Mouse (Mus musculus): ENCODE results near the gene Zfp146.
"Not testable (repeated sequence)": the region's sequence is repeated elsewhere in the genome, so short reads cannot be mapped to it uniquely, and the experiment has no call there.

The Zfp146 gene

DNA sequence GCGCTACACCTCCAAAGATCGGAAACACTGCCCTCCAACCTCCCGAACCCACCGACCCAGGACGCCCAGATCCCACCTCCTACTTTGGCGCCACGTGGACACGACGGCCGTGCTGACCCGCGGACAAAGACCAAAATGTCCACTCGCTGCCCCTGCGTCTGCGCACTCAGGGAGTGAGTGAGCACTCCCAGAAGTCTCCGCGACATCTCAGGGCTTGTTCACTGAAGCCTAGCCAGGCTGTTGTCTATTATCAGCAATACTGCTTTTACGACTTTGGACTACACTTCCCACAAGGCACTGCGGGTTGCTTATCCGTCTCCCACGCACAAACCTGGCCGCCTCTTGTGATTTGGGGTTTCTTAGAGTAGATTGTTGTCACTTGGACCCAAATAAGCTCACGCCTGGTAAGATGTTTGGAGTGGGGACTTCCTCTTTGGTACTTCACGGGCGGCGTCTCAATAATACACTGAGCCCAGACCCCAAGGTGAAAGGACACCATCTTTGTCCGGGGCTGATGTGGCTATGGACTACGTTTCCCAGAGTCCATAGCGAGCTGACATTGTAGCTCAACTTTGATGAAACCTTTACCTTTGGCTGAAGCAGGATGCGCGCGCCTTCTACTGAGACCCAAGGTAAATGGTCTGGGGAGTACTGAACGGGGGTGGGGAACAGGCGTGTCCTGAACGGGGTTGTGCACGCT is at the start of gene Zfp146:
TSS of gene Zfp146 (minus strand) at position 168 of the 700 bp plus-strand sequence.
- DNase-seq: peak; percentile 93 to 96

- DNase-seq: no peak
Observed at GRCm38 (mm10) chr7:30217277-30217676, 47.7 kb upstream of the Zfp146 start.

DNA sequence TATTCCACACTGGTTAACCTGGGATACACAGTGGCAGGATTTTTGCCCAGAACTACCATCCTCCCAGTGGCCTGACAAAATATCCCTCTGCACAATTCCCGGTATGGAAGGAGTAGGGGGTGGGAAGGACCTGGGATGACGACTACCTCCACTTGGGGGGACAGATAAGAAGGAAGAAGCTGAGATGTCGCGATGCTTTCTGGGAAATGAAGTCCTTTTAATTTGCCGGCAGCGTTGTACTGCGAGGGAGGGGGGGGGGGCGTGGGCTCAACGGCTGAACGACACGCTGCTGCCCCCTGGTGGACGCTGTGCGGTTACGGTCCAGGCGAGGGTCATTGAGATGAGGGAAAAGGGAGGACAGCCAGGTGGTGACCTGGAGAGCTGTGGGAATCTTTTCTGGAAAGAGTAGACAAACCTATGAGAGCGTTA is 47.2 kb upstream of the Zfp146 start:
- DNase-seq: peak; percentile 94 to 95

DNA sequence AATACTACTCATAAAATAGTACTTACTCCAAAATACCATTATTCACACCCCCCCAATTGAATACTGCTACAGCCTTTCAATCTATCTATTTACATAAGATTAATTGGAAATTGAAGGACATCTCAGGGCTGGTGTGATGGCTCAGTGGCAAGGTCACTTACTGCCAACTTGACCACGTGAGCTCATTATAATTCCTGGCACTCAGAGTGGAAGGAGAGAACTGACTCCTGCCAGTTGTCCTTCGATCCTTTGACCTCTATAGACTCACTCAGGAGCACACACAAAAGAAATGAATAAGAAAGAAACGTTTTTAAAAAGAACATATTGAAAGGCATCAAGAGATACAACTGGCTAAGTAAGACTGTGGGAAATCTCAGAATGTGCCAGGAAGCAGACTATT is 46.3 kb upstream of the Zfp146 start:
- no peak for DNase-seq

GRCm38 (mm10) chr7:30213881-30214280 is 44.3 kb upstream of the Zfp146 start:
- no peak for DNase-seq

GRCm38 (mm10) chr7:30211025-30211424 is 41.5 kb upstream of the Zfp146 start:
- DNase-seq: no peak

DNA sequence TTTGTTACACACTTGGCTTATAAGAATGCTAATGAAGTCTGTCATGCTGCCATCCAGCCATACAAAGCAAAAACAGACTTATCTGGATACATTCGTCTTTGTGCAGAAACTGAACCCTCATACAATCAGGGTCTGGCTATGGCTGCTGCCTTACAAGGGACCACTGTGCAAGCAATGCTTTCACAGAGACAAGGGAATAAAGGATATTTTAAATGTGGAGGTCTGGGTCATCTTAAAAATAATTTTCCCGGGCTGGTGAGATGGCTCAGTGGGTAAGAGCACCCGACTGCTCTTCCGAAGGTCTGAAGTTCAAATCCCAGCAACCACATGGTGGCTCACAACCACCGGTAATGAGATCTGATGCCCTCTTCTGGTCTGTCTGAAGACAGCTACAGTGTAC is 36.8 kb upstream of the Zfp146 start:
- not testable (repeated sequence) for DNase-seq

- peak; percentile 87 to 88 for DNase-seq
Observed at GRCm38 (mm10) chr7:30205383-30205782, 35.8 kb upstream of the Zfp146 start.

- no peak for DNase-seq
Observed at GRCm38 (mm10) chr7:30204380-30204779, 34.8 kb upstream of the Zfp146 start.

GRCm38 (mm10) chr7:30202895-30203690 is 33.5 kb upstream of the Zfp146 start:
- peak in 1 of 2 experiments; percentile 51 for DNase-seq

DNA sequence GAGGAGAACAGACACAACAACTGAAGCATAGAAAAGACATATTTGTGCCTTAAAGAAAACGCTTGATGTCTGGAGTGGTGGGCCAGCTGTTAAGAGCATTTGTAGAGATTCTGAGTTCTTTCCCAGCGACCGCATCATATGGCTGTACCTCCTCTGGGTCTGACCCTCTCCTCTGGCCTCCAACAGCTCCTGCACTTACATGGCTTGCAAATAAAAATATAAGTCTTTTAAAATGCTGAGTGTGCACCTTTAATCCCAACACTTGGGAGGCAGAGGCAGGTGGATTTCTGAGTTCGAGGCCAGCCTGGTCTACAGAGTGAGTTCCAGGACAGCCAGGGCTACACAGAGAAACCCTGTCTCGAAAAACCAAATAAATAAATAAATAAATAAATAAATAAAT is 31.1 kb upstream of the Zfp146 start:
- not testable (repeated sequence) for DNase-seq

GRCm38 (mm10) chr7:30200200-30200599 is 30.6 kb upstream of the Zfp146 start:
- DNase-seq: no peak

GRCm38 (mm10) chr7:30199498-30200139 is 30.1 kb upstream of the Zfp146 start:
- no peak for DNase-seq

DNA sequence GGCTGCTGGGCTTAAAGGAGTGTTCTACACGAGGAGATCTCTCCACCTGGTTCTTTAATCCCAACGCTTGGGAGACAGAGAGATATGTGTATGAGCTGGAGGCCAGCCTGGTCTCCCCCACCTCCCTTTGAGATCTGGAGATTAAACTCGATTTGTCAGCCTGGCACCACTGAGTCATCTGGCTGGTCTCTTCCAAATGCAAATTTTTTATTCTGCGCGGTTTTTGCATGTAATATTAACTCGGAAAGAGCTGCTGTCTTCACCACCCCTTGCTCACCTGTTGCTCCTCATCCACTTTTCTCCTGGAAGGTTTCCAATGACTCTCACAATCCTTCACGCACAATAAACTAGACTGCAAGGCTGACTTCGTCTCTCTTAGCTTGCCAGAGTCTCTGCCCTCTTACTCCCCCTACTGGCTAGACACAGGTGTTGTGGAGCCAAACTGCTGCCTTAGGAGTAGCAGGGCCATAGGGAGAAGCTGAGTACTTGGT is 29.0 kb upstream of the Zfp146 start, which contains the start of gene Capns1:
TSS of gene Capns1 (minus strand) at position 331 of the 491 bp plus-strand sequence.
- DNase-seq: peak; percentile 82 to 88

DNA sequence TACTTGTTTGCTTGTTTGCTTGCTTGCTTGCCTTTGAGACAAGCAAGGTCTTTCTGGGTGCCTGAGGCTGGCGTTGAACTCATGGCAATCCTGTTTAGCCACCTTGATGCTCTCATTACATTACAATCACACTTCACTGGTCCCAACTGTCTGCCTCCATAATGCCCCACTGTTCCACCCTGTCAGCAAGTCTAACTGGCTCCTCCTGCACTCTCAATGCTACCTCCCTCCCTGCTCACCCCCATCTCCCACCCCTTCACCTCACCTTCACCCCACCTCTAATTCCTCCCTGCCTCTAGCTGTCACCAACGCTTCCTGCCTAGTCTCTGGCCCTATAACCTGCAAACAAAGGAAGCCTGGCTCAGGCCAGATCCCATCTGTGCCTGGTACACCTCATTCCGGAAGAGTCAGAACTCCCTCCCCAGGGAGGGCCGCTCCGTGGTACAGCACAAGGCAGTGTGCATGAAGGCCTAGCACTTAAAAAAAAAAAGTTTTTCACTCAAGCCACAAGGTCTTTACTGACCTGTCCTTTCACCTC is 28.1 kb upstream of the Zfp146 start:
- no peak for DNase-seq

GRCm38 (mm10) chr7:30196171-30196570 is 26.6 kb upstream of the Zfp146 start:
- no peak for DNase-seq

DNA sequence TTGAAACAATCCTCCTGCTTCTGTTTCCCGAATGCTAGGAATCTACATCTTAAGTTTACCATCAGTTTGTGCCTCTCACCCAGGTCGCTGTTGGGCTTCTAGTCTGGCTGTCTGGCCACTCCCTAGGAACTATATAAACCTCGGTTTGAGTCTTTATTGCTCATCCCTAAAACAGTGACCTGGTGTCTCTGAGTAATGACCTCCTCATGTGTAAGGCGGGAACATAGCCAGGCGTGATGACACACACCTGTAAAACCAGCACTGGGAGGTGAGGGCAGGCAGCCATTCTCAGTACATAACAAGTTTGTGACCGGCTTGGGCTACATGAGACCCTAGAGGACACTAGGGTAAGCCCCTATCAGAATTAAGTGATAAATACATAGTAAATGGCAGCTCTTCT is 25.9 kb upstream of the Zfp146 start:
- DNase-seq: no peak

- peak; percentile 97 to 99 for DNase-seq
Observed at GRCm38 (mm10) chr7:30194884-30195283, 25.3 kb upstream of the Zfp146 start.

DNA sequence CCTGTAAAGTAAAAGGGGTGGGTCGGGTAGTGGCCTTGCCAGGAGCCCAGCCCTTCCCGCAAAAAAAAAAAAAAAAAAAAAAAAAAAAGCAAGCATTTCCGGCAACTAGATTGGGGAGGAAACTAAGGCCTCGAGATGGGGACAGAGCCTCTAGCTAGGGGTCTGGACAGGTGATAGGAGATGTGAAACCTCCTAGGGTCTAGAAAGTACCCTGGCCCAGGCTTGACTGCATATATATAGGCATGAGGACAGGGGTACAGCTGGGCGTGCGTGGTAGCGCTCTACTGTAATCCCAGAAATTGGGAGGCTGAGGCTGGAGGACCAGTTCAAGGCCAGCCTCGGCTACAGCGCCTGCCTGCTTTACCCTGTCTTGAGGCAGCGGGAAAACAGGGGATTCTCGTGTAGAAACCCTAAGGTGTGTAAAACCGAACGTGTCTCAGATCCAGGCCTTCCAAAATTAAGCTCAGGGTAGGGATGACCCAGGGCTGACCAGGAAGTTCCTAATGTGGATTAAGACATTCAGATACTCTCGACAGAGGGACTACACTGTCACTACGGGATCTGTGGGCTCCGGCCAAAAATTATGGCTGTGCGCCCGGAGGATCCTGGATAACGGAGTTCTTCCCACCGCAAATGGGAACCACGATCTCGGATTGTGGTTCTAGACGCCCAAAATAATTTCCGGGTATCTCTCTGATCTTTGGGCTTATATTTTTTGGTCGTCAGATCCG is 24.7 kb upstream of the Zfp146 start:
- DNase-seq: peak; percentile 83 to 88

- DNase-seq: peak; percentile 87 to 91
Observed at GRCm38 (mm10) chr7:30193581-30194100, 24.1 kb upstream of the Zfp146 start.

DNA sequence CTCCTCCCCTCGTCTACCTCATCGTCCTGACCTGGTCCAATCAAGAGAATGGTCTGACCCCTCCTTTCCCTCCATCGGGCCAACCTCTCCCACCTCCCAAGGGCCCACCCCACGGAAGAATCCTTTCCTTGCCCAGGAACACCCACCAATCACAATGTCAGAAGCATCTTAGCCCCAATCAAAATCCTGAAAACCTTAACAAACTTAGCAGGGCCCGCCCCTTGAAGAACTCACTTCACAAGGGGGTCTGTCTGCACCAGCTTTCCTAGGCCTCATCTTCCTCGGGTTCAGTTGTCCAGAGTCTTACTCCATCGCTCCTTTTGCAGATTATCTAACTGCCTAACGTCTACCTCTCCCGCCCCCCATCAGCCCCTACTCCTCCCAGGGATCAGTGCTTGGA is 23.5 kb upstream of the Zfp146 start:
- DNase-seq: peak in 1 of 2 experiments; percentile 20

- no peak for DNase-seq
Observed at GRCm38 (mm10) chr7:30192088-30192487, 22.5 kb upstream of the Zfp146 start.
